Mouse (Mus musculus): ENCODE measurements at regions not wholly inside any gene's neighbourhood (a gene's known extent, or its start where the extent isn't known, plus 50 kb on each side); places are given as distances from the start of the nearest gene placed in this dataset.

- peak; percentile 16 for DNase-seq (ENCODE audit: extremely low read depth, insufficient read length, low spot score)
Measured at GRCm38 (mm10) chr4:24154418-24154817, 341.8 kb upstream of the Mms22l start.

- DNase-seq (ENCODE audit: extremely low read depth, insufficient read length, low spot score) = no peak
Measured at GRCm38 (mm10) chr4:24173750-24174149, 322.5 kb upstream of the Mms22l start.

- no peak for DNase-seq (ENCODE audit: extremely low read depth, insufficient read length, low spot score)
Measured at GRCm38 (mm10) chr4:24213262-24214036, 282.8 kb upstream of the Mms22l start.

GRCm38 (mm10) chr4:24214037-24214362 is 282.3 kb upstream of the Mms22l start:
- DNase-seq (ENCODE audit: extremely low read depth, insufficient read length, low spot score) = no peak

- no peak for DNase-seq (ENCODE audit: extremely low read depth, insufficient read length, low spot score)
Measured at GRCm38 (mm10) chr4:24218383-24218934, 277.8 kb upstream of the Mms22l start.

GRCm38 (mm10) chr4:24219074-24219497 is 277.2 kb upstream of the Mms22l start:
- DNase-seq (ENCODE audit: extremely low read depth, insufficient read length, low spot score) = no peak

- DNase-seq (ENCODE audit: extremely low read depth, insufficient read length, low spot score) = no peak
Measured at GRCm38 (mm10) chr4:24219583-24219982, 276.7 kb upstream of the Mms22l start.

GRCm38 (mm10) chr4:24245124-24245523 is 251.1 kb upstream of the Mms22l start:
- no peak for DNase-seq (ENCODE audit: extremely low read depth, insufficient read length, low spot score)

- DNase-seq (ENCODE audit: extremely low read depth, insufficient read length, low spot score) = no peak
Measured at GRCm38 (mm10) chr4:24248142-24249054, 247.9 kb upstream of the Mms22l start.

GRCm38 (mm10) chr4:24249243-24249970 is 246.8 kb upstream of the Mms22l start:
- DNase-seq (ENCODE audit: extremely low read depth, insufficient read length, low spot score) = no peak

GRCm38 (mm10) chr4:24278154-24278553 is 218.1 kb upstream of the Mms22l start:
- no peak for DNase-seq (ENCODE audit: extremely low read depth, insufficient read length, low spot score)

All from 3134 (cell line).